Mouse (Mus musculus): Measurements from ENCODE around the gene Esr2. TPM values are rescaled to one million over a fixed set of nuclear protein-coding genes. Genes with fewer than 3 reads are reported as not detected.
A peak's percentile ranks its signal among the peaks of the same experiment; 100 is the strongest.

Gene Esr2
- total and polyA plus RNA-seq, 3 experiments = 0.06 TPM; not detected in 2

DNA sequence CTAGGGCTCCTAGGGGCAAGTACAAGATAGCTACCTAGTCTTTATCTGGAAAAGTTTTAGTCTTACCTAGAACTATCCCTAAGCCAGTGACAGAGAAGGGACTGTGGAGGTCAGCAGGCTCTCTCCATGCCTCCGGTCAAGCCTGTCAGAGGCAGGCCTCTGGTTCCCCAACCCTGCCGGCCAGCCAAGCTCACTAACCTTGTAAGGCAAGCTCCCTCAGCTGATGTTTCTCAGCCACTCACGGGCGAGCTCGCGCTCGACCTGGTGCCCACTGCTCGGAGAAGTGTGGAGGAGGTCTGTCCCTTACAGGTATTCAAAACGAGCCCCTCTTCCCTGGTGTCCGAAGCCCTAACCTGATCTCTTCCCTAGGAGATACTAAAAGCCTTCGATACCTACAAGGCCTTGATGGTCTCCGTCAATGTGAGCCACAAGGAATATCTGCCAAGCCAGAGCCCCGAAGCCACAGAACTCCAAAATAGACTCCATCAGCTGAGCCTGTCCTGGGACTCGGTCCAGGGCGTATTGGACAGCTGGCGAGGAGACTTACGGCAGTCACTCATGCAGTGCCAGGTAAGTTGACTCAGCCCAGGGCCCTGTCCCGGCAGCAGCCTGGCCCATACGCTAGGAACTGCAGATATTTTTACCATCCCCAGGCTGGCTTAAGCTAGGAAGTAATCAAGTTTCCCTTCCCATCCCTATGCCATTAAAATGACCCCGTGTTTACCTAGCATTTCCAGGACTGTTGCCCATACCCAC, 72.3 kb downstream of the Esr2 start:
- peak overlapping the region; percentile 95 for H3K27ac ChIP-seq
- intact Hi-C loops (cut with DNase I) = no loop called here

DNA sequence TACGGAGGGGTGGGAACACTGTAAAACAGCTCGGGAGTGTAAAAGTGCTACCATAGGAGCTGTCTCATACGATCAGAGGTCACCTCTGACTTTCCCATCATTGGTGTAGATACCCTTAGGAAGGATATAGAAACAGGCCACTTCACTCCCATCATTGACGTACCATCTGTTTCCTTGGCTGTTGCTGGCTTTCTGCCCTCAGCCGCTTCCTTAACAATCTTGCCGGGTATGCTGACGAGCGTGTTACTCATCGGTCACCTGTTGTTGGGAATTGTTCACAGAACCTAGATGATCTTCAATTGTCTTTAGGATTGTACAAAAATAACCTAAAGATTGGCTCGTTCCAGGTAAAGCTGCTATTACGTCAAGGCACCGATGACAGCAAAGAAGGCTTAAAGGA, 74.4 kb downstream of the Esr2 start:
- H3K27me3 ChIP-seq (ENCODE audit: control insufficient read depth, insufficient read depth, low read length) = no peaks in the 10 kb centered on the region
- no peaks in the 10 kb centered on the region for H3K79me2 ChIP-seq (replicated peaks; ENCODE audit: control insufficient read depth, insufficient read depth, low read length)
- intact Hi-C loops (cut with DNase I) = no loop called here
- TF ChIP-seq POLR2A (IDR thresholded peaks at IDR 0.05; ENCODE audit: insufficient read depth, low read depth, low read length) (no peak), EP300 (IDR thresholded peaks at IDR 0.05; ENCODE audit: insufficient read depth, low read depth, low read length) (no peak), CTCF (IDR thresholded peaks at IDR 0.05) (no peak)
- H3K4me3 ChIP-seq = no peak overlapping the region
- no peak overlapping the region for H3K9ac ChIP-seq (ENCODE audit: low read depth, low read length)
- 53% methylated on average over 12 of the region's 12 CpGs for WGBS
- peaks cover 2% of the 10 kb centered on the region; the same call in 1 of the 2 replicates for H3K36me3 ChIP-seq (ENCODE audit: control insufficient read depth, insufficient read depth, low read length)
- DNase-seq = no peak
- H3K4me1 ChIP-seq (ENCODE audit: control insufficient read depth, insufficient read depth, low read length) = no peaks in the 10 kb centered on the region
- no peak overlapping the region for H3K27ac ChIP-seq

More for the DNA sequence above, 72.3 kb downstream of the Esr2 start:
- H3K36me3 ChIP-seq (ENCODE audit: control insufficient read depth, insufficient read depth, low read length) = peaks cover 2% of the 10 kb centered on the region; the same call in 1 of the 2 replicates
- H3K9ac ChIP-seq (ENCODE audit: low read depth, low read length) = peak overlapping the region; percentile 42
- no peaks in the 10 kb centered on the region for H3K79me2 ChIP-seq (replicated peaks; ENCODE audit: control insufficient read depth, insufficient read depth, low read length)
- H3K4me1 ChIP-seq (ENCODE audit: control insufficient read depth, insufficient read depth, low read length) = no peaks in the 10 kb centered on the region
- DNase-seq = peak; percentile 65 to 84
- peak overlapping the region; percentile 38 for H3K4me3 ChIP-seq
- WGBS = 68% methylated on average over 20 of the region's 20 CpGs
- H3K27me3 ChIP-seq (ENCODE audit: control insufficient read depth, insufficient read depth, low read length) = no peaks in the 10 kb centered on the region
- TF ChIP-seq POLR2A (IDR thresholded peaks at IDR 0.05; ENCODE audit: insufficient read depth, low read depth, low read length) (peak; percentile 79; the same call in 1 of the 2 replicates), EP300 (IDR thresholded peaks at IDR 0.05; ENCODE audit: insufficient read depth, low read depth, low read length) (0 out of 2 replicates have a peak, but pooled peaks have one; percentile 13), CTCF (IDR thresholded peaks at IDR 0.05) (no peak)

DNA sequence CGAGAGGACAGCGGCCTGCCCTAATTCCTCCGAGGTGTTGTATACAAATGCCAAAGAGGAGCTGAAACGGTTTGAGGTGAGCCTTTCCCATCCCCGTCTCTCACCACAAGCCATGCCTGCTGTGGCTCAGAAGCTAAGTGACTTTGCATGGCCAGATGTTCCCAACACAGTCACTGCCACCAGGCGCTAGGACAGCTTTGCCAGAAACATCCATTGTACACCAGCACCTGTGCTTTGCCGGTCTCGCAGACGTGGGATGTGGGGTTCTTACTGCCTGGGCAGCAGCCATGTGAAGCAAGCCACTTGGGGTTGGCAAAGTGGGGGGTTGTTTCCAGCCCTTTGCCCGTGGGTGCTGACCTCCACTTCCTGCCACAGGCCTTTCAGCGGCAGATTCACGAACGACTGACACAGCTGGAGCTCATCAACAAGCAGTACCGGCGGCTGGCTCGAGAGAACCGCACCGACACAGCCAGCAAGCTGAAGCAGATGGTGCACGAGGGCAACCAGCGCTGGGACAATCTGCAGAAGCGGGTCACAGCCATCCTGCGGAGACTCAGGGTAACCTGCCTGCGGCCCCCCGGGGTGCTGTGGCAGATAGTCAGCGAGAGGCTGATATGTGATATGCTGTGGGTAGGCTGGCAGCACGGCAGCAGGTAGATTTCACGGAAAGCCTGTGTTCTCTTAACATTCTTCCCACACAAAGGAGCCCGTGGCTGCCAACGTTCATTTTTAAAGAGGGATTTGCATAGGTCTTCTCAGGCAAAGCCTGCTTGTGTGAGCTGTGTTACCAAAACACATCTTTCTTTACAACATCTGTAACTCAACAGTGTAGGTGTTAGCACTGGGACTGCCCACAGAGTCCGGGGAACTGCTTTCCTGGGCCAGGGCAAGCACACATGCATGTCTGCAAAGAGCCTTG, 81.7 kb downstream of the Esr2 start:
- intact Hi-C loops (cut with DNase I) = no loop called here
- WGBS = 66% methylated on average over 30 of the region's 30 CpGs
- no peaks in the 10 kb centered on the region for H3K79me2 ChIP-seq (replicated peaks; ENCODE audit: control insufficient read depth, insufficient read depth, low read length)
- no peaks in the 10 kb centered on the region for H3K4me1 ChIP-seq (ENCODE audit: control insufficient read depth, insufficient read depth, low read length)
- no peaks in the 10 kb centered on the region for H3K27me3 ChIP-seq (ENCODE audit: control insufficient read depth, insufficient read depth, low read length)
- H3K4me3 ChIP-seq = no peak overlapping the region
- no peak overlapping the region for H3K9ac ChIP-seq (ENCODE audit: low read depth, low read length)
- no peaks in the 10 kb centered on the region for H3K36me3 ChIP-seq (ENCODE audit: control insufficient read depth, insufficient read depth, low read length)
- TF ChIP-seq EP300 (IDR thresholded peaks at IDR 0.05; ENCODE audit: insufficient read depth, low read depth, low read length) (no peak), CTCF (IDR thresholded peaks at IDR 0.05) (no peak), POLR2A (IDR thresholded peaks at IDR 0.05; ENCODE audit: insufficient read depth, low read depth, low read length) (no peak)
- H3K27ac ChIP-seq = no peak overlapping the region
- DNase-seq = no peak

DNA sequence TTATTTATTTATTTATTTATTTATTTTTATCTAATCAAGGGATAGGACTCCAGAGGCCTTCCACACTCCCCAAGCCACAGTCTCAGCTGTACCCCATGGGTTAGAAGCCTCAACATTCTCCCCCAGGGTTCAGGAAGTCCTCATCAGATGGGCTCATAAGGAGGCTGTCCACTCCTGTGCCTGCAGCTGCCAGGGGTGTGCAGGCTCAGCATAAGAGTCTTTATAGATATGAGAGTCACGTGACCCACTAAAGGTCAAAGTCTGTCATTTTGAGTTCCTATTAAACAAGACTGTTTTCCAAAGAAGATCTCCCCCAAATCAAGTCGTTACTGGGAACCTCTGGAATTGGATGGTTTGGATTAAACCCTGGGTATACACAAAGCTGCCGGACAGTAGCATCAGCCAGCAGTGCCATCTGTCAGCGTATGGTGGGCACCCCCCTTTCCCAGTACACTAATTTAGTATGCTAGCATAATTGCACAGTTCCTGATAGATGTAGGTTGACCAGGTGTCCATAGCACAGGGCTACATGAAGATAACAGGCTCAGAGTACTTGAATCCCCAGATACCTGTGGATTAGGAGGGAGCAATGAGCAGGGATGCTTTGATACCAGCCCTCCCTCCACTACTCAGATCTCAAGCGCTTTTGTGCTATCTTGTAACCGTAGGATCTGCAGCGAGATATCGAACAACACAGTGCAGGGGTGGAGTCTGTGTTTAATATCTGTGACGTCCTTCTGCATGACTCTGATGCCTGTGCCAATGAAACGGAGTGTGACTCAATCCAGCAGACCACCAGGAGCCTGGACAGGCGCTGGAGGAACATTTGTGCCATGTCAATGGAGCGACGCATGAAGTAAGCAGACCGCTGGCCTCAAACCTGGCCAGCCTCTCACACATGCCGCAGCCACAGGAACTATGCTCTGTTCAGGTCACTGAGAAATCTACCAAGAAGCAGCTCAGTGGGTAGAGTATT, 83.2 kb downstream of the Esr2 start:
- Histone ChIP-seq H3K27me3 (ENCODE audit: control insufficient read depth, insufficient read depth, low read length) (no peaks in the 10 kb centered on the region), H3K9ac (ENCODE audit: low read depth, low read length) (no peak overlapping the region), H3K27ac (no peak overlapping the region), H3K4me1 (ENCODE audit: control insufficient read depth, insufficient read depth, low read length) (no peaks in the 10 kb centered on the region), H3K36me3 (ENCODE audit: control insufficient read depth, insufficient read depth, low read length) (no peaks in the 10 kb centered on the region), H3K79me2 (replicated peaks; ENCODE audit: control insufficient read depth, insufficient read depth, low read length) (no peaks in the 10 kb centered on the region), H3K4me3 (no peak overlapping the region)
- intact Hi-C loops (cut with DNase I) = no loop called here
- DNase-seq = no peak
- no peak for TF ChIP-seq POLR2A (IDR thresholded peaks at IDR 0.05; ENCODE audit: insufficient read depth, low read depth, low read length)
- TF ChIP-seq EP300 (IDR thresholded peaks at IDR 0.05; ENCODE audit: insufficient read depth, low read depth, low read length) = no peak
- TF ChIP-seq CTCF (IDR thresholded peaks at IDR 0.05) = no peak
- WGBS = 88% methylated on average over 15 of the region's 15 CpGs

DNA sequence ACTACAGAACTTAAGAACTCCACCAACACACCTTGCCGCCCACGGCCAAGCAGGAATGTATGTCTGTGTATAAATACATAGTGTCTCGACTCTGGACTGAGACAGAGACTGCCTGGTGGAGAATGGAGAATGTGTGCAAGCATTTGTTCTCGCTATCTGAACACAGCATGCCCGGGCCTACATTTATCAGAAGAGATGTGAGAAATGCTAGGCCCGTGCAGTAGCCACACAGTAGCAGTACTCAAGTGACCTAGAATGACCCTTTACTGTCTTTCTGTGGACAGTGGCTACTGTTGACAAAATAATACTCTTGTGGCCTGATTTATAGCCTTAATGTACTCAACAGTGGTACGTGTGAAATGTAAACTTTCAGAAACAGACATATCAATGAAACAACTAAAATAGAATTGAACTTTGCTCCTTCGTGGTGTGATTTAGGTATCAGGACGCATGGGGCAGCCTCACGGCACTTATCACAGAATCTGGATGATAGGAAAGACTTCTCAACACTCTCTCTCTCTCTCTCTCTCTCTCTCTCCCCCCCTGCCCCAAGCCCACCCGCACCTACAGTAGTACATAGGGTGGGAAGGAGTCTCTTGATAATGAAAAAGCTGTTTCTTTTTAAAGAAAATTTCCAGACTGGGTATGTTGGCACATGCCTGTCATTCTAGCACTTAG, 84.1 kb downstream of the Esr2 start:
- no peaks in the 10 kb centered on the region for H3K36me3 ChIP-seq (ENCODE audit: control insufficient read depth, insufficient read depth, low read length)
- WGBS = 64% methylated on average over 11 of the region's 11 CpGs

More for the DNA sequence above, 84.1 kb downstream of the Esr2 start:
- no peak for DNase-seq
- no peaks in the 10 kb centered on the region for H3K79me2 ChIP-seq (replicated peaks; ENCODE audit: control insufficient read depth, insufficient read depth, low read length)
- intact Hi-C loops (cut with DNase I) = no loop called here
- H3K9ac ChIP-seq (ENCODE audit: low read depth, low read length) = no peak overlapping the region
- no peaks in the 10 kb centered on the region for H3K27me3 ChIP-seq (ENCODE audit: control insufficient read depth, insufficient read depth, low read length)
- H3K4me1 ChIP-seq (ENCODE audit: control insufficient read depth, insufficient read depth, low read length) = no peaks in the 10 kb centered on the region
- no peak overlapping the region for H3K27ac ChIP-seq
- no peak overlapping the region for H3K4me3 ChIP-seq
- TF ChIP-seq CTCF (IDR thresholded peaks at IDR 0.05) (no peak), POLR2A (IDR thresholded peaks at IDR 0.05; ENCODE audit: insufficient read depth, low read depth, low read length) (no peak), EP300 (IDR thresholded peaks at IDR 0.05; ENCODE audit: insufficient read depth, low read depth, low read length) (no peak)
